Mouse (Mus musculus): ENCODE results near the gene 2310009B15Rik.

DNA sequence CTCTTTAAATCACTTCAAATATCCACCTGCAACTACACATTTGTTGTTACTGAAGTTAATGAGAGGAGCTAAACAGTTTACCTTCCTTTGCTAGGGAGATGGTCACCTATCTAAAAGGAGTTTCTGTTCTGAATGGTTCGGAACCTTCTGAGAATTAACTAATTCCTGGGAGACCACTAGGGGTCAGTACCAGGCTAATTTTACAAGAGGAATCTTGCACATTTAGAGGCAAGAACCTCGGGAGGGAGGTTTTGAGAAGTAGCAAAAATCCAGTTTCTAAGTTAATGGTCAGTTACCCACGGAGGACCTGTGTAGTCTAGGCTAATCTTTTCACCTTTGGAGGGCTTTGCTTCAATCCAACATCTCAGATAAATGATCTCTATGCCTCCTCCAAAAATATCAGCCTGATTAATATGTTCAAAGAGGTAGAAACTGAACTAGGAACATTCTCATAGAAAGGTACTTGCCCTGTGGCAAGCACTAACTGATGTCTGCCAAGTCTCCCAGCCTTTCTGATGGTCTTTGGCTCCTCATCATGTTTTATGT is 21.2 kb downstream of the 2310009B15Rik start:
- TF ChIP-seq CTCF (IDR thresholded peaks at IDR 0.05; ENCODE audit: low read depth) (no peak; the same call in 1 of the 2 replicates), EP300 (IDR thresholded peaks at IDR 0.05; ENCODE audit: low read depth) (no peak)

All from liver, embryonic 14.5 days (tissue).